Mouse (Mus musculus) urinary bladder, postnatal 25 days (tissue): ENCODE results near the gene Tyk2.

Experiments
- DNase-seq: peaks from one replicate; pipeline ENCODE4 v3.0.0; 2022; ENCODE audit warnings: low spot score

Gene Tyk2

DNA sequence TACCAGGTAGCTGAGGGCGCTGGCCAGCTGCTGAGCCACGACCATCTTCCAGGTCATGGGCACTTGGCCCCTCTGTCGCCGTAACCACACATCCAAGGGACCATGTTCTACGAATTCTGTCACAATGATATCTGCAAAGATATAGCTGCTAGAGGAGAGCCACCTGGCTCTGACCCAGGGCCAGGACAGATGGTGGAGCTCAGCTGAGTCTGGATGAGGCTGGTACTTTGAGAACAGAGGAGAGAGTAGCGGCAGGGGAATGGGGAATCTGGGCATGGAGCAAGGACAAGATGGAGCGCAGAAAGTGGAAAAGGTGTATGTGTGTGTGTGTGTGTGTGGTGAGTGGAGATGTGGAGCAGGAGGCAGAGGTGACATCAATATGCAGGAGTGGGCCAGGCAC is 16.9 kb downstream of the Tyk2 start:
- DNase-seq = no peak

DNA sequence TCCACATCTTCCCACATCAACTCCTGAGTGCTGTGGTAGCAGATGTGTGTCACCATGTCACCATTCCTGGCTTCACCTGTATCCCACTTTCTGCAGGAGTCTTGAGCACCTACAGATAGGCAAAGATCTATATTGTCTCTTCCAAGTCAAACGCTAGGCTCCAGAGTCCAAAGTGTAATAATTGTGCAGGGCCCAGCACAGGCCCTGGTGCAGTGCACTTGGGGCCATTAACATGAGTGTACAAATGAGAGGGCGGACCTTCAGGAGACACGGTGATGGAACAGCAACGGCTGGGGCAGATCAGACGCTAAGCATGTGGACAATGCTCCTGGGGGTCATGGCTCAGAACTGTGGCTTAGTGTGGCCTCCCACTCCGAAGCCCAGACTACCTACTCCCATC is 17.3 kb downstream of the Tyk2 start:
- no peak for DNase-seq

DNA sequence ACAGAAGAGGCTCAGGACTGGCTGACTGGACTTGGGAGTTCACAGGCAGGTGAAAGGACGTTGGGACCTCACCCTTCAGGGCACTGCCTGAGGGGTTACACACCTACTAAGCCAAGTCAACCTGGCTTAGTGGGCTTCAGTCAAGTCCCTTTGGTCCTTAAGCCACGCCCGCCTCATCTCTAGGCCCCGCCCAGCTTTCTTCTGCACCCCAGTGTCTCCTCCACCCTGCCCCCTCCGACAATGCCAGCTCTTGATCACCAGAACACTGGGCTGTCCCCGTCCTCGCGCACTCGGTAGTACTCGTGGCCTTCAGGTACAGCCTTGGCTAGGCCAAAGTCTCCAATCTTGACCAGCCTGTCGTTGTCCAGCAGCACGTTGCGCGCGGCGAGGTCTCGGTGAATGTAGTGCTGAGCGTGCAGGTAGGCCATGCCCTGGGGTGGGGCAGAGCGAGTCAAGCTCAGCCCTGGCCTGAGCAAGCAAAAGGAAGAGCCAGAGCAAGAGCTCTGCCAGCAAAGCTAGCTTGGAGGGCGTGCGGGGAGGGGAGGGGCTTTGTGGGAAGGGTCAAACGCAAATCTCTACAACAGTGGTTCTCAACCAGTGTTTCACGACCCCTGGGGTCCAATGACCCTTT is 23.3 kb downstream of the Tyk2 start:
- DNase-seq = no peak

DNA sequence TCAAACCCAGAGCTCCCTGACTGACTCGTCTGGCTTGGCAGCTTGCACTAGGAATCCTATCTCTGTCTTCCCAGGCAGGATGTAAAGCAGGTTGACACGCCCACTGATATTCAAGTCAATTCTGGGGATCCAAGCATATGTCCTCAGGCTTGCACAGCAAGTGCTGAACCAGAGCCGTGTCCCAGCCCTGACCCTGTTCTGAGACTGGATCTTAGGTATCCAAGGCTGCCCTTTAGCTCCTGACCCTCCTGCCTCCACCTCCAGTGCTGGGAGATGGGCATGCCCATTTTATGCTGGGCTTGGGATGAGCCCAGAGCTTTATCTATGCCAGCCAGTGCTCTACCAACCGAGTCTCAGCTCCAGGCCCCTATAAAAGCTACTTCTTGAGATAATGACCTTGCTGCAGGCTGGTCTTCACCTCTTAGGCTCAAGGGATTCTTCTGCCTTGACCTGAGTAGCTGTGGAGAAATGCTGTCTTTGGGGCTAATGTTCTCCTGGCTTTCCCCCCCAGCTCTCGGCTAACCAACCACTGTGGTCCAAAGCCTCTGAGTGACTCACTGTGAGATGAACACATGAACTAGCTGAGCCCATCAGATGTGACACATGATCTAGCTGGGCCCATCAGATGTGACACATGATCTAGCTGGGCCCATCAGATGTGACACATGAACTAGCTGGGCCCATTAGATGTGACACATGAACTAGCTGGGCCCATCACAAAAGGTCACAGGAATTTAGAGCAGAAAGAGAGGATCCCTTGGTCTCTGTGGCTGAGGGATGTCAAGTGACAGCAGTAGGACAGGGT is 25.1 kb downstream of the Tyk2 start:
- no peak for DNase-seq

DNA sequence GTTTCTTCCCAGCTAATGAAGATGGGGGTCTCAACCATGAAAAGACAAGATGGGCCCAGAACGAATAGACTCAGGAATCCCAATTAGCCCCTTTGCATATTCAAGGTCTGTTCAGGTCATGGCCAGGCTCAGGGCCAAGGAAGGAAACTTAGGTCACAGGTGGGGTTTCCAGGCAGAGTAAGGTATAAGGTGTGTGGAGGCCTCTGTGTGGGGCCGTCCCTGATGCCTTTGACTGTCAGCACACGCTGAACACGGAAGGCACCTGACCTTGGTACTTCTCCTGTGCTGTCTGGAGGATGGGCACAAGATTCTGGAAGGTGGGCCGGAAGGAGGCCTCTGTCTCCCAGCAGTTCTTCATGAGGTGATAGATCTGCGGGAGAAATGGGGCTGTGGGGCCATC is 26.2 kb downstream of the Tyk2 start:
- DNase-seq = no peak

DNA sequence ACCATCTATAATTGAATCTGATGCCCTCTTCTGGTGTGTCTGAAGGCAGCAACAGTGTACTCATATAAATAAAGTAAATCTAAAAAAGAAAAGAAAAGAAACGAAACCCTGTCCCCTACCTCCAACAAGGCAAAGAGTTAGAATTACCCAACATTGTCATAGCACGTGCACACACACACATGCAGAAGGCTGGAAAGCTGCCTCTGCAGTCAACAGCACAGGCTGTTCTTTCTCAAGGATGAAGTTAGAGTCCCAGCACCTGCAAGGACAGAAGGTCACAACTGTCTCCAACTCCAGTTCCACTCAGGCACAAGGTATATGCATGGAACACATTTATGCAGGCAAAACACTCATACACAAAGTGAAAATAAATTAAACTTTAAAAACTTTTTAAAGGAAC is 29.0 kb downstream of the Tyk2 start:
- no peak for DNase-seq

DNA sequence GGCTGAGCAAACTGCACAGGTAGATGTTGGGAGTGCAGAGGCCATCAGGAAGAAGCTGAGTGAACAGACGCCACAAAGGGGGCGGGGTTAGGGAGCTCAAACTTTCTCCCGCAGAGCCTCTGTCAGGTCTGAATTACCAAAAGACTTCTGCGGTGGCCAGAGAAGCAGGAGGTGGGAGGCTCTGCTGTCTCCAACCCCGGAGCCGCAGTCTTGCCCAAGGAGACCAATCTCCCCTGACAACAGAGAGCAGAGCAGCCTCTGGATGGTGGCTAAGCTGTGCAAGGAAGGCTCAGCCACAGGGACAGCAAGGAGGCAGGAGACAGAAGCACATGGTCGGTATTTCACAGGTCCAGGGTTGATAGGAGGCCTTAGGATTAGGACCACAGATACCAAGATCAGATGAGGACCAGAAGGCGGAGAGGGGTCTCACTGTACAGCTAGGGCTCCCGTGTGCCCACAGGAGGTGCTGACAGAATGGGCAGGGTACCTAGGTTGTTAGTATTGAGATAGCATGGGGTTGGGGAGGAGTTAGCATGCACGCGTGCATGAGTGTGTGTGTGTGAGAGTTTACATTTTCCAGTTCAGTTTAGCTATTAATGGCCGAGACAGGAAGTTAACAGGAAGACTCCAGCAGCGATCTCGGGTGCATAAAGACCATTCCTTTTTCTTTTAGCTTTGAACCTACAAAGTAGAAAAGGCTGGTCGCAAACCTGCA is 30.4 kb downstream of the Tyk2 start:
- DNase-seq = no peak

DNA sequence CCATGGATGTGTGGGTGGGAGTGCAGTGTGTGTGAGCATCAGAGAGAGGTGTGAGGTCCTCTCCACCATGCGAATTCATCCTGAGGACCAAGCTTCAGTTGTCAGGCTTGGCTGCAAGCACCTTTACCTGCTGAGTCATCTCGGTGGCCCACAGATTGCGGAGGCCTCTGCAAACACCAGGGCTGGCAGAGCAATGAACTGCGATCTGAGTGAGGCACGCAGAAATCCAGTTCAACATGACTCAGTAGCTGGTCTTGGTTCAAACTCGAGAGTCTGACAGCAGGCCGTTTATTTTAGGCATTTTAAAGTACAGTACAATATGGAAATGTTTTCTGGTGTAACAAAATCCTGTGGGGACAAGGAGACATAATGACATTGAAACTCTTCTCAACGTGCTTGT is 33.2 kb downstream of the Tyk2 start:
- no peak for DNase-seq

DNA sequence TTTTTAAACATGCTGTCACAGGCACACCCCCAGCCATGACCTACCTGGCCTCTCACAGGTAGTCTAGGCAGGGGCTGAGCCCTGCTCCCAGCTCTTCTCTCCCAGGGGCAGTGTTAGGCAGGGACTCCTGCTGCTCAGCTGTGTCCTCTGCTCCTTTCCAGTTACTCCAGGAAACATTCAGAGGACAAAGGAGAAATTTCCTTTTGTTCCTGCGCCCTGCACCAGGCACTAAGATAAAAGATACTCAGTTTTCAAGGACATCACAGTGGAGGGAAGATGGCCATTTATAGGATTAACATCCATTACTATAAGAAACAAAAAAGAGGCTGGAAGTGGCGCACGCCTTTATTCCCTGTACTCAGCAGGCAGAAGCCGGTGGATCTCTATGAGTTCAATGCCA is 35.1 kb downstream of the Tyk2 start:
- DNase-seq = no peak

DNA sequence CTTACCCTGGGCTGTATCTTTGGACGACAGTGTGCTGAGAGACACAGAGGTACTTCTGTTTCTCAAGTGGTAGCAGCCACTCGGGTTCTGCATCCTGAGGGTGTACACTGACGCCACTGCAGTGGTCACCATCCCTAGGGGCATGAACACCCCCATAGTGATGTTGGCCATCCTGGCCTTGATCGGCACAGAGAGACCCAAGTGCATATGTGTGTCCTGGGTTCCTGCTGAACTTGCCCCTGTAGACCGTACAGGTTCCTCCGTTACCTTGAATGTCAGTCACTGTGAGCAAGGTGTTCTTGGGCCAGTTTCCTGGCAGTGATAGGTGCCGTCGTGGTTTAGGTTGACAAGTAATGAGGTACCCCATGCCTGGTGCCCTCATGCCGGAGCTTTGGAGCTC is 37.6 kb downstream of the Tyk2 start:
- no peak for DNase-seq

DNA sequence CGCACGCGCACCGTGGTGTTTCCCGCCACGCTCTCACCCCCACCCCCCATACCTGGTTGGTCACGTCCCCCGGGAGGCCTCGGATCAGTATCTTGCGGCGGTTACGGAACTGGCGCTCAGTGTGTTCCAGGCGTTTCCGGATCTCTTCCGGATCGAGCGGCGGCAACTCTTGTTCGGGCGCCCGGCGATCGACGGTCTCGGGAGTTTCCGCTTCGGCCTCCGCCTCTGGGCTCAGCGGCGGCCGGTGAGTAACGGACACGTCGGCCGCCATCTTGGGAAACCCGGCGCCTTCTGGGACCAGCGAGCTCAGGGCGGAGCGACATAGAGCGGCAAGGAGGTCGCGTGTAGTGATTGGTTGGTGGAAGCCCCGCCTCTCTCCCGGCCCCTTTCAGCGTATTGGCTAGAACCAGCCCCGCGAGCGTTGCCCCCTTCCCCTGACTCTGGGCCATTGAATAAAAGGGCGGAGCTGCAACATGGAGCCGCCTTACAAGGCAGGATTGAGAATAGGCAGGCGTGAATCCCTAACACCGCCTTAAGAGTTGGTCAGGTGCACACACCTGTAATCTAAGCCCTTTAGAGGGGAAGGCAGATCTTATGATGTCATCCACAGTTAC is 39.2 kb downstream of the Tyk2 start, which contains the start of the genes Gm38431 and Raver1:
TSS of gene Gm38431 (minus strand) at position 291 of the 614 bp plus-strand sequence.
TSS of gene Raver1 (minus strand) at position 302 of the 614 bp plus-strand sequence.
- peak; percentile 92 for DNase-seq

DNA sequence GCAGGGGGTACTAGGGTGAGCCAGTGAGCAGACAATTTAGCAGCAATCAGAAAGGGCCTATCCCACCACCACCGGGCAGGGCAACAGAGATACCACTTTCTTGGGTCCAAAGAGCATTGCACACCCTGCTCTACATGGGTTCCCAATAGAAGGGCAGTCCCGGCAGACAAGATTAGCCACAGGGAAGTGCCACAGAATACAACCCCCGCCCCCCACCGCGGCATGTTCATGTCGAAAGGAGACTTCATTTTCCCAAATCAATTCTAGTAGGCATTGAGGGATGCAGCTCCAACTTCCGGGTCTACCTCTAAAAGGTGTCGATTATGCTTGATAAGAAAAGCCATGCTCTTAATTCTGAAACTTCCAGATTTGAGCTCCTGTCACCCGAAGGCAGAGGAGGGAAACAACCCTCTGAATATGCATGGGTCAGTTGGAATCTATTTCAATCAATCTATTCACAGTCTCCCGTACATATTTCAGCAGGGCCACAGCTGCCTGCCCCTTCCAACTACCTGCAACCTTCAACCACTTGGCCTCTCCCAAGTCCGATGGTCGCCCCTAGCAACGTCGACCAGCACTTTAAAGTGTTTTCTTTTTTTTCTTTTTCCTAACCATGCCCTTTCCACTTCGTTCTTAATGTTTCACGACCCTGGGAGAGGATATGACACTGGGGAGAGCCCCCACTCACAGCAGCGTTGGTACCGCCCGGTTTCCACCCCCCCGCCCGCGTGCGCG is 39.9 kb downstream of the Tyk2 start:
- no peak for DNase-seq

DNA sequence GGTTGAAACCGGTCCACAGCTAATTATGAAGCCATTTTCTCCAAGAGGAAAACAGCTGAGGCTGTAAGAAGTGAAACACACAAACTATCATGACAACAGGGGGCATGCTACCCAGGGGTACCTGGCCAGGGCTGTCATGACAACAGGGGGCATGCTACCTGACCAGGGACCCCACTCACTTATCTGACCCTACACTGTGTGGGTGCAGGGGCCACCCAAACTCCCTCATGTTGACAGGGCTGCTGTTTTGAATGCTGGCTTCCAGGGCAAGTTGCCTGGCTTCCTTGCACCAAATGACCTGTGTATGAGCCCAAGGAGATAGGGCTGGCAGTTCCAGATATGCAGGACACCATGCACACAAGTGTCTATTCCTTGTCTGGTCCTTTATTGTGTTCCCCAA is 40.5 kb downstream of the Tyk2 start:
- no peak for DNase-seq

DNA sequence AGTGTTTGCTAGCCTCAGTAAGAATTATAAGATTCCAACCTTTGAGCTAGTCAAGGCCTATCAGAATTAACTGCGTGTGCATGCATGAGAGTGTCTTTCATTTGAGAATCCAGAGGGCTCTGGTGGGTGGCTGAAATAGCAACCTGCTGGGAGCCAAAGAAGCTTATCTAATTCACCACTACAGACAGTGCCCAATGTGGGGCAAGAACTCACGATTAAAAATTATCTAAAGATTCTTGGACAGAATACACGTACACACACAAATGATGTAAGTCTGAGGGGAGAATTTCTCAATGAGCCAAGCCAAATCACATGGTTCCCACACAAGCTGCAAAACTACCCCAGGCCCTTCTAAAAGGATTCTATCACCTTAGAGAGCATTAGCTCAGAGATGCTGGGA is 47.7 kb downstream of the Tyk2 start:
- DNase-seq = no peak

DNA sequence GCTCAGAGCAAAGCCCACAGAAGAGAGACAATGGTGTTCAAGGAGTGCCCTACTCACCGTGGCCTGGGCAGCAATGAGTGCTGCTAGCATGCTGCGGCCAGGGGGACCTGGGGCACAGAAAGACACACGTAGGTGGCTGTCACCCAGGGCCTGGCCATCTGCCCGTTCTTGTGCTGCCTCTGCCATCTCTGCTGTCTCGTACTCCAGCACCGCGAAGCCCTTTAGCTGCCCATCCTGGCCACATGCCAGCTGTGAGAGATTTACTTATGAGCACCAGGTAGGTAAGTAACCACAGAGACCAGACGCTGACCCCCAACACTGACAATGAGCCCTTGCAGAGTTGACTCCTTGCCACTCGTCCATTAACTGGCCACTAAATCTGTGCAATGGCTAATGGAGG is 49.9 kb downstream of the Tyk2 start:
- DNase-seq = no peak

DNA sequence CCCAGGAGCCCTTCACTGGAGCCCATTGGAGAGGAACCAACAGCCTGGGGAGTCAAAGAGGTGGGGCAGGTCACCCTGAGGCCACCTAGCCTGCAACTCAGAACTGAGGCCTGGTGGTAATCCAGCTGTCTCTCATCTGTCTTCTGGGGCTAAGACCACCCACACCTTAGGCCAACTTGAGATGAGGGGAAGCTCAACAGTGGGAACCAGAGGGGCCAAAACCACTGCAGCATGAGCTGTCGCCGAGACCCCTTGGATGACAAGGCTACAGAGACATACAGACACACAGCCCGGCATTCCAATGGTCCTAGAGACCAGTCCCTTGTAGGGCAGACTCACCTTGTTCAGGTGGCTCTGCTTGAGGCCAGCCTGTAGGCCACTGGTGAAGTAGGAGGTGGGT is 55.4 kb downstream of the Tyk2 start:
- DNase-seq = no peak

DNA sequence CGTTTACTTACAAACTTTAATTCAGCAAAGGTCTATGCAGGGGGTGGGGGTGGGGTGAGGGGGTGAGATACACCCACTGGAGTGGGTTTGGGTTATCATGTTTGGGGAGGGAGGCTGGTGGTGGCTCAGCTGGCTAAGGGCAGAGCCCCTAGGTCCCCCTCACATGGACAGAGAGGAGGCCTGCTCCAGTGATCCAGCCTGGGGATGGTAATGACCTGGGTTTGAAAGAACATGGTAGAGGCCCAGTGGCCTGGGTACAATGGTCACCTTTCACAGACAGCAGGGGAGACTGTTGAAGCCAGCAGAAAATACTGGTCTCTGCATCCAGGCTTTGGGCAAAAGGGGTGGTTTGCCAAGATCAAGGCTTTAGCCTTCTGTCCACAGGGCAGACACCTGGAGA is 56.9 kb downstream of the Tyk2 start:
- no peak for DNase-seq

DNA sequence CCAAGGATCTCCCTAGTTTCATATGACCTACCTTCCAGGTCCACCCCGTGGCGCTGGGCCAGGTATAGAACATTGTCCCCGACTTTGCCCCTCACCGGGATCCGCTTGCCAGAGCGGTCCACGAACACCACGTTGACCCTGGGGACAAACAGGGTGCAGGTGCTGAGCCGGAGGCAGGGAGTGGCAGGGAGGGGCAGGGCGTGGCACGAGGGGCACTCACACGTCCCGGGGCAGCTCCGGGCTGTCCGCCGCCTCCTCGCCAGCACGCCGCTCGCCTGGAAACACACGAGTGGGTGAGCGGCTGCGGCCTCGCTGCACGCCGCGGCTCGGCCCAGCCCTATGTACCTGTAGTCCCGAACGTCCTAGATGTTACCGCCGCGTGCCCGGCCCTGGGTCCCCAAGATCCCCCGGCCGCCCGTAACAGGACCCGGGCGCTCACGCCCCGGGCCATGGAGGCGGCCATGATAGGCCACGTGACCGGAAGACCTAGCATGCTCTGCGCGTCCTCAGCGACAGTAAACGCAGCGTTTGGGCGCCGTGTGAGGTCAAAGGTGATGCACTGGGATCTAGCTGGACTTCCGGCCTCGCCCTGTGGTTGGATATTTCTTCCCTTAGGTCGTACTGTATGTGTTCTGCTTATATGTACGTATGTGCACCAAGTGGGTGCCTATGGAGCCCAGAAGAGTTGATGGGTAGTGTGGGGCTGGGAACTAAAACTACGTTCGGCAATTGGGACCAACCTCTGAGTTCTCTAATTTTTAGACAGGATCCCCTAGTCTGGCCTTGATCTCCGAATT is 57.8 kb downstream of the Tyk2 start, which contains the start of the genes Gm49373 and Fdx1l:
TSS of gene Gm49373 (minus strand) at position 53 of the 797 bp plus-strand sequence.
TSS of gene Fdx1l (minus strand) at position 571 of the 797 bp plus-strand sequence.
- DNase-seq = peak; percentile 86

DNA sequence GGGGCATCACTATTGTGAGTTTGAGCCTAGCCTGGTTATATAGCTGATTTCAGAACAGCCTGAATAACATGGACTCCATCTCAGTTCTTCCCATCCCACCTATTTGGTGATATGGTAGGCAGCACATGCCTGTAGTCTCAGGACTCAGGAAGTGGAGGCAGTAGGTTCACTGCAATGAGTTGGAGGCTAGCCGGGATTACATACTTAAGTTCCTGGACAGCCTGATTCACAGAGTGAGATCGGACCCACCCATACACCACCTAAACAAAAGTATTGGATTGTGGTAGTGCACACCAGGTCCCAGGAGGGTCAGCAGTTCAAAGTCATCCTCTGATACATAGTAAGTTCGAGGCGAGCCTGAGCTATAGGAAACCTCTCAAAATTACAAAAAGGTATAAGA is 58.4 kb downstream of the Tyk2 start:
- DNase-seq = no peak

DNA sequence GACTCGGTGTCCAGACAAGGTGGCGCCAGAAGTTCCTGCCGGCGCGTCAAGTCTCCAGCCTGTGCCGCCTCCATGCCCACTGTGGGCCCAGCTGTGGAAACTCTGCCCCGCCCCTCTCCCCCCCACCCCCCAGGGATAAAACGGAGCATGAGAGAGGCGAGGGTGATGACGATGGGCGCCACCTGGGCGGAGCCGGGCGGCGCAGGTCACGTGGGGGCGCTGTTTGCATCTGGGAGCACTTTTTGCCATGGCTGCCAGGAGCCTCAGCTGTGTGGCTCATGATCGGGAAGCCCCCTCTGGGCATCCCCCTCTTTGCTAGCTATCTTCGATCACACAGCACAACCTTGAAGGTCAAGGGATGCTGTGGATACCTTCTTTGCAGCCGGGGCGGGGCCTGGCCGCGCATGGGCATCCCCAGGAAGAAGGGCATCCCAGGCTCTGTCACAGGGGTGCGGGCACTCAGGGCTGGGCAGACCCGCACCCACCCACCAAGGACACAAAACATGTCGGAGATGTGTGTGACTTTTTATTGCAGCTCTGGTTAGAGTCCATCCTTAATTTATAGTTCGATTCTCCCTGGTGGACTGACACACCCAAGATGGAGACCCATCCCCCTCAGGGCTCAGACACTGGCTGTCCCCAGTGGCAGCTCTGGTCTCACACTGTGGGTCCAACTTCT is 63.9 kb downstream of the Tyk2 start, which contains the start of gene Zglp1:
TSS of gene Zglp1 (minus strand) at position 88 of the 679 bp plus-strand sequence.
- DNase-seq = no peak
